Mouse (Mus musculus) MEL (cell line): ENCODE data around the gene Plxnc1. TPM values are rescaled to one million over a fixed set of nuclear protein-coding genes. Genes with fewer than 3 reads are reported as not detected.

Experiments
- DNase-seq: peaks from one replicate; pipeline ENCODE4 v3.0.0; 2011; ENCODE audit warnings: low read depth, low spot score
- H3K27ac ChIP-seq: 2 replicates; pipeline ENCODE4 v1.5.1; 2012; ENCODE audit warnings: low read depth, mild to moderate bottlenecking, control low read depth, low read length, moderate library complexity; ENCODE audit not compliant: control insufficient read depth
- H3K27me3 ChIP-seq, 2 experiments: fragments of 150-350 bp in 1 of 2; sonication (generic) in 1 of 2; 2 replicates each; pipeline ENCODE4 v1.6.1; 2012; ENCODE audit warnings: low read length in 2 of 2, mild to moderate bottlenecking in 2 of 2, improper control_type of control experiment in 1 of 2, moderate library complexity in 1 of 2; ENCODE audit not compliant: insufficient read depth in 2 of 2, control insufficient read depth in 1 of 2
- H3K36me3 ChIP-seq, 2 experiments: 2 replicates each; pipeline ENCODE4 v1.6.1; 2012 to 2014; ENCODE audit warnings: low read length in 2 of 2, improper control_type of control experiment in 1 of 2, inconsistent platforms in 1 of 2, mild to moderate bottlenecking in 1 of 2; ENCODE audit not compliant: insufficient read depth in 2 of 2, control insufficient read depth in 1 of 2
- H3K4me1 ChIP-seq, 2 experiments: fragments of 150-350 bp in 1 of 2; sonication (generic) in 1 of 2; 2 replicates each; pipeline ENCODE4 v1.6.1; 2012; ENCODE audit warnings: low read length in 2 of 2, improper control_type of control experiment in 1 of 2, mild to moderate bottlenecking in 1 of 2; ENCODE audit not compliant: insufficient read depth in 2 of 2, control insufficient read depth in 1 of 2
- H3K4me3 ChIP-seq, 2 experiments: fragments of 150-350 bp in 1 of 2; sonication (generic) in 1 of 2; 2 replicates each; pipeline ENCODE4 v1.5.1; 2012; ENCODE audit warnings: low read depth in 2 of 2, low read length in 2 of 2, mild to moderate bottlenecking in 2 of 2, moderate library complexity in 2 of 2, control low read depth in 1 of 2, improper control_type of control experiment in 1 of 2; ENCODE audit not compliant: control insufficient read depth in 1 of 2, insufficient read depth in 1 of 2
- H3K79me2 ChIP-seq: 2 replicates; pipeline ENCODE4 v1.6.1; 2012; ENCODE audit warnings: mild to moderate bottlenecking, low read length, moderate library complexity; ENCODE audit not compliant: control insufficient read depth, poor library complexity, insufficient read depth
- H3K9ac ChIP-seq: 2 replicates; pipeline ENCODE4 v1.6.1; 2012; ENCODE audit warnings: low read depth, mild to moderate bottlenecking, control low read depth, low read length, moderate library complexity; ENCODE audit not compliant: control insufficient read depth, poor library complexity, severe bottlenecking
- H3K9me3 ChIP-seq: fragments of 150-350 bp; sonication (generic); replicated peaks from 2 replicates; pipeline ENCODE4 v1.6.1; 2012; ENCODE audit warnings: mild to moderate bottlenecking, low read length, improper control_type of control experiment, moderate library complexity; ENCODE audit not compliant: insufficient read depth
- BHLHE40 ChIP-seq: IDR thresholded peaks from 2 replicates; pipeline ENCODE4 v1.6.1; 2012; ENCODE audit warnings: low read depth, mild to moderate bottlenecking, inconsistent platforms, low read length, improper control_type of control experiment, borderline replicate concordance
- ELF1 ChIP-seq: IDR thresholded peaks from 2 replicates; pipeline ENCODE4 v1.6.1; 2014; ENCODE audit warnings: low read depth, mild to moderate bottlenecking, inconsistent platforms, low read length, improper control_type of control experiment, moderate library complexity
- GABPA ChIP-seq: IDR thresholded peaks from 2 replicates; pipeline ENCODE4 v1.6.1; 2012; ENCODE audit warnings: low read depth, mild to moderate bottlenecking, inconsistent platforms, low read length, improper control_type of control experiment, moderate library complexity
- JUND ChIP-seq: IDR thresholded peaks from 2 replicates; pipeline ENCODE4 v1.6.1; 2011; ENCODE audit warnings: low read depth, mild to moderate bottlenecking, improper control_type of control experiment, low read length
- MAFK ChIP-seq: IDR thresholded peaks from 2 replicates; pipeline ENCODE4 v1.6.1; 2011; ENCODE audit warnings: low read depth, mild to moderate bottlenecking, low read length, improper control_type of control experiment, borderline replicate concordance
- MAX ChIP-seq: IDR thresholded peaks from 2 replicates; pipeline ENCODE4 v1.6.1; 2011; ENCODE audit warnings: low read length, improper control_type of control experiment
- MXI1 ChIP-seq: IDR thresholded peaks from 2 replicates; pipeline ENCODE4 v1.6.1; 2011; ENCODE audit warnings: mild to moderate bottlenecking, low read depth, low read length, improper control_type of control experiment
- NELFE ChIP-seq: IDR thresholded peaks from 2 replicates; pipeline ENCODE4 v1.6.1; 2011; ENCODE audit warnings: low read depth, low read length, improper control_type of control experiment
- NRF1 ChIP-seq: IDR thresholded peaks from 2 replicates; pipeline ENCODE4 v1.6.1; 2014; ENCODE audit warnings: low read depth, mild to moderate bottlenecking, inconsistent platforms, low read length, improper control_type of control experiment, moderate library complexity; ENCODE audit not compliant: poor library complexity, insufficient read depth, severe bottlenecking
- POLR2AphosphoS2 ChIP-seq: IDR thresholded peaks from 2 replicates; pipeline ENCODE4 v1.6.1; 2011; ENCODE audit warnings: low read length, improper control_type of control experiment
- POLR2AphosphoS5 ChIP-seq: IDR thresholded peaks from 2 replicates; pipeline ENCODE4 v1.6.1; 2012; ENCODE audit warnings: low read depth, borderline replicate concordance, mild to moderate bottlenecking, inconsistent platforms, low read length, moderate library complexity, mixed read lengths
- RCOR1 ChIP-seq: IDR thresholded peaks from 2 replicates; pipeline ENCODE4 v1.6.1; 2012; ENCODE audit warnings: low read depth, mild to moderate bottlenecking, inconsistent platforms, low read length, improper control_type of control experiment
- SIN3A ChIP-seq: IDR thresholded peaks from 2 replicates; pipeline ENCODE4 v1.6.1; 2012; ENCODE audit warnings: low read length, improper control_type of control experiment, inconsistent platforms
- TBP ChIP-seq: IDR thresholded peaks from 2 replicates; pipeline ENCODE4 v1.8.0; 2011; ENCODE audit warnings: low read depth, low read length, improper control_type of control experiment
- TCF12 ChIP-seq: IDR thresholded peaks from 2 replicates; pipeline ENCODE4 v1.6.1; 2014; ENCODE audit warnings: low read depth, mild to moderate bottlenecking, inconsistent platforms, low read length, improper control_type of control experiment, moderate library complexity
- ZKSCAN1 ChIP-seq: IDR thresholded peaks from 2 replicates; pipeline ENCODE4 v1.6.1; 2012; ENCODE audit warnings: low read depth, mild to moderate bottlenecking, inconsistent platforms, low read length, improper control_type of control experiment, moderate library complexity
- ZMIZ1 ChIP-seq: IDR thresholded peaks from 2 replicates; pipeline ENCODE4 v1.6.1; 2012; ENCODE audit warnings: low read depth, mild to moderate bottlenecking, inconsistent platforms, low read length, improper control_type of control experiment, moderate library complexity
- ZNF384 ChIP-seq: IDR thresholded peaks from 2 replicates; pipeline ENCODE4 v1.6.1; 2012; ENCODE audit warnings: low read depth, mild to moderate bottlenecking, inconsistent platforms, low read length, improper control_type of control experiment
- polyA plus RNA-seq, 2 experiments: library from polyadenylated mRNA; stranded (reverse) in 1 of 2; unstranded in 1 of 2; fragments of >175 nt in 1 of 2; fragments of >200 nt in 1 of 2; gene quantifications; 2 replicates each; pipeline versions ENCODE4 v1.2.1 to v1.2.4; 2012; ENCODE audit warnings: low replicate concordance in 2 of 2, low read depth in 1 of 2; ENCODE audit not compliant: insufficient read length in 2 of 2, insufficient read depth in 1 of 2, missing spikeins in 1 of 2
- total RNA-seq: library from RNA; depleted of rRNA; stranded (reverse); fragments of 300-350 nt; gene quantifications from 2 replicates; pipeline ENCODE4 v1.2.3, GENCODE M21; 2012

Gene Plxnc1
- total and polyA plus RNA-seq, 3 experiments: 15.1 to 30.1 TPM; not detected in 1

DNA sequence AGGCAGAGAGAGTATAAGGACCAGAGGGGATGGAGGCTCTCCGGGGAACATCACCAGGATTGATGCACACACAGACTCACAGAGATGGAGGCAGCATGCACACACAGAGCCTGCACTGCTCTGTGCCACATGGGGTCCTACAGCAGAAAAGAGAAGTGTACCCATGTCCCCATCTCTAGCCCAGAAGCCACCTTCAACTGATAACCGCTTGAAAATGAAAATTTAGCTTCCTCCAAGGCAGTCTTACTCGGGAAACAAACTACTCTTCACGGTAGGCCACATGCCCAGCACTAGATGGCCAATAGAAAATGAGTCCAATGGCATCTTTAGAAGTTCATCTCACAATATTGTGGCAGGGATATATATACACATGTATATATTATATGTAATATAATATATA is 9.4 kb downstream of the Plxnc1 start (continued):
- TF ChIP-seq NRF1 (no peak), GABPA (no peak), MAFK (no peak), ZKSCAN1 (no peak), ZMIZ1 (0 out of 2 replicates have a peak, but pooled peaks have one; percentile 26), POLR2AphosphoS2 (no peak), TCF12 (no peak), RCOR1 (no peak; the same call in 1 of the 2 replicates), MXI1 (peak; percentile 82), NELFE (peak; percentile 14; the same call in 1 of the 2 replicates)

- H3K9ac ChIP-seq: no peak overlapping the region
- H3K27ac ChIP-seq: peak overlapping the region; percentile 24; the same call in 1 of the 2 replicates
- no peaks in the 10 kb centered on the region for H3K27me3 ChIP-seq
- peaks cover 44 to 45% of the 10 kb centered on the region in 2 experiments for H3K4me1 ChIP-seq
- TF ChIP-seq TBP (no peak), ZMIZ1 (no peak), ELF1 (no peak), BHLHE40 (no peak), SIN3A (no peak), MAFK (no peak), POLR2AphosphoS5 (no peak), MAX (no peak), JUND (no peak), ZNF384 (no peak), TCF12 (no peak), NELFE (no peak)
- TF ChIP-seq, all 39 proteins: peak for 0
- Histone ChIP-seq H3K36me3 (peaks cover 11 to 76% of the 10 kb centered on the region in 2 experiments), H3K9me3 (no peaks in the 10 kb centered on the region), H3K79me2 (peaks cover 34% of the 10 kb centered on the region), H3K4me3 (no peak overlapping the region)
- DNase-seq: no peak
Measured at GRCm38 (mm10) chr10:94934151-94934614, 10.5 kb downstream of the Plxnc1 start.
